Mouse (Mus musculus) left cerebral cortex, postnatal 4 days (tissue): ENCODE measurements around the gene Tmem258. TPM values are rescaled to one million over a fixed set of nuclear protein-coding genes. Genes with fewer than 3 reads are reported as not detected.

ENCODE experiments used
- DNase-seq: peaks from one replicate; pipeline ENCODE4 v3.0.0-alpha.2; 2022
- intact Hi-C: fragments of 180-260 bp; cut with DNase I; formaldehyde crosslinking; loops from one replicate; pipeline ENCODE4 v1.15.1; 2025
- total RNA-seq, 2 experiments: library from RNA; stranded (reverse); gene quantifications; 2 replicates each; pipeline ENCODE4 v1.2.3; 2021

Tmem258 gene
- total RNA-seq, 2 experiments from 2014 or later: 105 to 114 TPM

DNA sequence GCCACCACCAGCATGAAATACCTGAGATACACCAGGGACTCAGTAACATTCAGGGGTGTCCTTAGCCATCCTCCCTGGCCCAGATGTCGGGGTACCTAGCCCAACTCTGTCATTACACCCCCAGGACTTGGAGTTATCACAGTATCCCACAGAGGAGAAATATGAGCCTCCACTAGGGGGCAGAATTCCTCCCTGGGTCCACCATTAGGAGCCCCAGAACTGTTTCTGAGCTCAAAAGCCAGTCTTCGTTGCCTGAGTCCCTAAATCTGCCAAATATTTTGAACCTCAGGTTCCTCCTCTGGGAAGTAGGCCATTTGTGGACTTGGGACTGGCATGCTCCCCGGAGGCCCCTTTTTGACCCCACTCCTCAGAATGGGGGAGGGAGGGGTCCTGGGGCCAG is 15.3 kb downstream of the Tmem258 start:
- intact Hi-C loops: no loop called here
- DNase-seq: no peak

DNA sequence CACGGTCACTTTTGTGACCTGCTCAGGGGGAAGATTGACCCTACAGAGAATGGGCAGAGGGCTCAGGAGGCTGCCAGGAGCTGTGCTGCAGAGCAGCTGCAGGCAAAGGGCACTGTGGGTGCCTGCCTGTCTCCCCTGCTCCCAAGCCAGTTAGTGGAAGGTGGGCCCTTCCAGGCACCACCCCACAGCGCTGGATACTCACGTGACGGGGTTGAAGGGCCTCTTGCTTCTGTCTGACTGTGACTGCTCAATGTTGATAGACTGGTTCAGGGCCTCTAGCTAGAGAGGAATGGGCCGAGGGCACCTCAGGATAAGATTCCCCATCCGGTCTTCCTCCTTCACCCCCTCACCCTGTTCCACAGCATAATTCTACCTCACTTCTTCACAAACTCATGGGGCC is 15.8 kb downstream of the Tmem258 start:
- DNase-seq: no peak
- intact Hi-C loops: no loop called here

DNA sequence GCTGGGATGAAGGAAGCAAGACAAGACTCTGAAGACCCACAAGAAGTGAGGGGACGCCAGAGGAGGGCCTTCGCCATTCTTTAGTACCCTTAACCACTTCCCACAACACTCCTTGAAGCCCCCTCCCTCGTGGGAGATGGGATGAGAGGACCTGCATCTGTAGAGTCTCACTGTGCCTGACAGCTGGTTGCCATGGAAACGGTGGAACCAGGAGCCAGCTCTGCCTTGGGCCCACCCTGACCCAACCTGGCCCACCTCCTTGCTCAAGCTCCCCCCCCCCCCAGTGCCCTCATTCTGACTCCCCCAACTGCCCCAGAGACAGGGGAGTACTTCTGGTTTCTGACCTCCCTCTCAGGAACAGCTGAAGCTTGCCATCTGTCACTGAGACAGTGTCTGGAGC is 17.8 kb downstream of the Tmem258 start:
- intact Hi-C loops: no loop called here
- no peak for DNase-seq

DNA sequence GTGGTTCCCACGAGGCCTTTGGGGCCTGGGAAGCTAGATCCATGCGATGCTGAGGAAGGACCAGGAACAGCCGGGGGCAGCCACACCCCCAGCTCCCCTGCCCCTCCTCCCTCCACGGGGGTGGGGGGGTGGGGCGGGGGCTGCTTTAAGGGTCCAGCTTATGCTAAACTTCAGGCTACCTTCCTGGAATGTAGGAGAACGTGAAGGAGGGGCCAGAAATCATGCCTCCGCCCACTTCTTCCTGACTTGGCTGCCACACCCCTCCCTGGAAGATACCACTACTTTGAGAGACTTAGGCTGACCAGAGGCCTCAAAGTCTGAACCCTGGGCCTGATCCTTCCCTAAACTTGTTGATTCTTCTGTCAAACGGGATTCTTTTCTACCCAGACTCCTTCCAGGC is 18.8 kb downstream of the Tmem258 start:
- intact Hi-C loops: no loop called here
- no peak for DNase-seq

DNA sequence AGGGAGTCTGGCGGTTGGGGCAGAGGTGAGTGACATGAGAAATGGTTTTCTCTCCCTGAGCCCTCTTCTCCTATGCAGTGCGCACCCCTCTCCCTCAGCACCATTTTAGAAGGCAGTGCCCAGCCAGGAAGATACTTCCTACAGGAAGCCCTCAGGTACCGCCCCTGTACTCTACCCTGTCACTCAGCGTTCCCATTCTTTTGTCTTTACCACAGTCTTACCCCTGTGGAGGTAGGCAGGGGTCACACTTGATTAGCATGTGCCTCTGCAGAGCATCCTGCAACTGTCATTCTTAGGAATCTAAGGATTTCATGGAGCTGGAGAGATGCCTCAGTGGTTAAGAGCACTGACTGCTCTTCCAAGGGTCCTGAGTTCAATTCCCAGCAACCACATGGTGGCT is 19.7 kb downstream of the Tmem258 start:
- DNase-seq: no peak
- intact Hi-C loops: no loop called here

DNA sequence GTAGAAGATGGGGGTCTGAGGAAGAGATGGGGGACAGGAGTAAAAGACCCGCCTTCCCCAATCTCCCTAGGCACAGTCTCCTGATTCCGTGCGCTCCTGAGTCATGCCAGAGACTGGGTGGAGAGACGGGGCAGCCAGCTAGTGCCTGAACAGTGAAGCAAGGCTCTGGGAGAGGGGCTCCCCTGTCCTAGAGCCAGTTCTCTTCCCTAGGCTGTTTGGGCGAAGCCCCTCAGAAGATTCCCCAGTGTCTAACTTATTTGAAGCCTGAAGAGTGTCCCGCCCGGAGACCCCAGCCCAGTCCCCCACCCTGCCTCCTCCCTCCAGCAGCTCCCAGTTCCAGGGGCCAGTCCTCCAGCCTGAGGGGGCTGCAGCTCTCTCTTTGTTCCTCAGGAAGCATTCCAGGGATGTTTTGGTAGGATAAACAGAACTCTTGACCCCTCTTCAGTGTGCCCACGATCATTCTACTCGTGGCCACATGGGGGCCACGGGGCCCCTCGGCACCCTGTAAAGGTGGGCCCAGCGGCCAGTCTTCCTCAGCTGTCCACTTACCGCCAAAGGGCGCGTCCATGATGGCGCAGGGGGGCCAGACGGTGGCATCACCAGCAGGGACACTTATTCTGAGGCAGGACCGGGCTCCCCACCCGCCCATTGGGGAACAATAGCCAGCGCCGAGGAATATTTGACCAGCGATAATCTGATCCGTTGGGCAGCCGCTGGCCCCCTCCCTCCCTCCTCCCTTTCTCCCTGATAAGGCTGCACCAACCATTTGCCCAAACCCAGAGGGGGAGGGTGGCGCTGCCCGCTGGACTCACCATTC is 21.0 kb downstream of the Tmem258 start:
- DNase-seq: no peak
- intact Hi-C loops: no loop called here

DNA sequence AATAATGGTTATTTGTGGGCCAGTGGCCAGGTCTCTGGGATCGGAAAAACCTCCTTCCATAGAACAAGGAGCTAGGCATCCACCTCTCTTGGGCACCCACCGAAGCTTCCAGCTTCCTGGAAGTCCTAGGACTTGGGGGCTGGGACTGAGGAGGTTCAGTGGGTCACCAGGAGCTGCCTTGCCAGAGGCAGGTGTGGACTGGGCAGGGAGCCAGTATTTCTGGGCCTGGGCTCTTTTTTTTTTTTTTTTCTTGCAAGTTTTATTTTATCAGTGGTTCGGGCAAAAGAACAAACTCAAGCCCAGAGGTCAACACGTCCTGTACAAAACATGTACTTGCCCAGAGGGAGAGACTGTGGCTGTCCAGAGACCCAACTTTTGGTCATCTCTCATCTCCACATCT is 22.0 kb downstream of the Tmem258 start:
- DNase-seq: no peak
- intact Hi-C loops: no loop called here

DNA sequence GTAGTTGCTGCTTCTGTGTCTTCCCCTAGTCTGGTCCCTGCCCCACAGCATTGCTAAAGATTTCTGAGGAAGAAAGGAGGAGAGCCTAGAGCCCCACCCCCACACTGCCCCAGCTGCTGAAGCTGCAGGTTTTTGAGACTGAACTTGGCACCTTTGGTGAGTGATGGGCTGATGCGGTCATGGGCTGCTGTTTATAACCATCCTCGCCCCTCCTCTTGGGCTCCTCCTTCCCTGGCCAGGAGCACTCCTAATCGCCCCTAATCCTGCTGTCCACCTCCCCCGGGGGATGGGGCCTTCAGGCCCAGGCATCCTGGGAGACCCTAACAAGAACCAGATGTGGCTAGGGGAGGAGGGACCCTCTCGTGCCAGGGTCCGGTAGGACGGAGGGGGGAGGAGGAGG is 27.2 kb downstream of the Tmem258 start:
- intact Hi-C loops: no loop called here
- DNase-seq: no peak

DNA sequence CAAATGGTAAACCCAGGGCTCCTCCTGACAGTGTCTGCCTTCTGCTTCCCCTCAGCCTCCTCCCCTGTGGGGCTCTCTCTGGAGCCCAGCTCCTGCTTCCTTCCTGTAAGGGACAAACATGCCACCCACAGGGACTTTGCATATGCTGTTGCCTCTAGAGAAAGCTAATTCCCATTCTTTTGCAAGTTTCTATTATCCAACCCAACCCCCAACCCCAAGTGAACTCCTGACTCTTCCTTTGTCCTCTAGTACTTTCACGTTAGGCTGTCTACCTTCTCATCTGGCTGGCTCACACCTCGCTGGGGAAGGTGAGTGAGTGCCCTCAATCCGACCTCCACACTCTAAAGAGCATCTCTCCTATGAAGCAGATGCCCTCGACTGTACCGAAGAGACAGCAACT is 28.1 kb downstream of the Tmem258 start:
- no peak for DNase-seq
- intact Hi-C loops: no loop called here

DNA sequence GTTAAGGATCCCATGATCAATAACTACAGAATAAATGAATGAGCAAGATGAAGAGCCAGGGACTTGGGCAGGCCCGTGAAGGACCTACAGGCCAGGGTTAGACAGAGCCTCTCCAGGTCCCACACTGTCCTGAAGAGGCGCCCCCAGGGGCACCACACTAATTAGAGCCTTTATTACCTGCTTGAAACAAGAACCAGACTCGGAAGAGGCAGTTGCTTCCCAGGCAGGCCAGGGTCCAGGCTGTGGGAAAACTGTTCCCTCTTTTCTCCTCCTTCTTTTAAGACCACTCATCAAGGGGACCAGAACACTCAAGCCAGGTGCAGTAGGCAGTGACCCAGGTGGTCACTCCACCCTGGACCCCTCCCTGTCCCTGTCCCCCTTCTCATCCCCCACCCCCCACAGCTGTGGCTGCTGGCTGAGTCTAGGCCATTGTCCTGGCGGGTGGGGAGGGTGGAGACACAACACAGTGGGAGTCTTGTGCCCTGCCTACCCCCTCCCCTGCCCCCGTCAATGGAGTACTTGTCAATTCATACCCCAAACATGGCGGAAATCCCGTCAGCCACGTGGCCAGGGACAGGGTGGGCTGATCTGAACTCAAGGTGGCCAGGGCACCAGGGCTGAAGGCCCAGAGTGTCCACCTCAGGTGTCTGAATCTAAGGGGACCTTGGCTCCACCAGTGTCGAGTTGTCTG is 28.7 kb downstream of the Tmem258 start:
- DNase-seq: no peak
- intact Hi-C loops: no loop called here

DNA sequence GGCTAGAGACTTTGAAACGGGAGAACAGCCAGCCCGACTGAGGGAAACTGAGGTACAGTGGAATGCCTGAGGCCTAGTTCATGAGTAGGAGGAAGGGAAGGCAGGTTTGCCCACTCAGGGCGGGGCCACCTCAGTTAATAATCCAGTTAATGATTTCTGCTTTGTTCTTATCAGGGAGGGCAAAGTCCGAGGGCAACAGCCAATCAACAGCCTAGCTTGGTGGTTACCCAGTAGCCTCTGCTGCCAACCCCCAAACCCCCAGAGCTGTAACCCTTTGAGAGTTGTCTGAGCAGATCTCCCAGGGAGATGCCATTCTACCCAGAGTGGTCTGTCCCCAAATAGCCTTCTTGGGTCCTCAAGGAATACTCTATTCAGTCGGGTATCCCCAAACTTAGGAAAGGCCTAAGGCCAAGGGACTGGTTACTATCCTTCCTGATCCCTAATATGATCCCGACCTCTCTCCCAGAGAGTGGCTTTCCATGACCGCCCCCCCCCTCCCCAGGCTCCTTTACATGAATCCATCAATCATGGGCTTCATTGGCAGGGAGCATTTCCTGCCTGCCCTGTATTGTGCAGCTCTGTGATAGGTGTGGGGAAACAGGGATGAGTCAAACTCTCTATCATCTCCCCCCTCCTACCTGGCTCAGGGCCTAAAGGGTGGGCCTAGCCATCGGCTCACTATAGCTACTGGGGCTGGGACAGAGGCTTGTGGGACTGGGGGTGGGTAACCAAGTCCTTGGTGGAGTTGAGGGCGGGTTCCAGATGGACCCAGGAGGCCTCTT is 32.2 kb downstream of the Tmem258 start:
- intact Hi-C loops: no loop called here
- DNase-seq: no peak

DNA sequence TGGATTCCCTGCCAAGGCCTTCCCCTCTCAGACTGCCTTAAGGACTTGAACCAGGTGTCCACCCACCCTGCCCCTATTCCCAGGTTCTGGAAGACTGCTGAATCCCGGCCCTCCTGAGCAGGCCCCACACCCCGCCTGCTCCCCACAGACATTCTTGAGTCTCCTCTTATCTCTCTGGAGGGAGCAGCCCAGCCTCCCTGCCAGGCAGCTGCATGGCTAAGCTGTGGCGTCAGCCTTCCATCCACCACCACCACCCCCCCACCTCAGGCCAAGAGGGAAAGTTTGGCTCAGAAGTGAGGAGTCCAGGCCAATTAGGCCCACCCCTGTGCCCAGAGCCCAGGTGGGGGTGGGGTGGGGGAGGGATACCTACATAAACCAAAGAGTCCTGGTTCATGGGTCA is 34.7 kb downstream of the Tmem258 start:
- no peak for DNase-seq

DNA sequence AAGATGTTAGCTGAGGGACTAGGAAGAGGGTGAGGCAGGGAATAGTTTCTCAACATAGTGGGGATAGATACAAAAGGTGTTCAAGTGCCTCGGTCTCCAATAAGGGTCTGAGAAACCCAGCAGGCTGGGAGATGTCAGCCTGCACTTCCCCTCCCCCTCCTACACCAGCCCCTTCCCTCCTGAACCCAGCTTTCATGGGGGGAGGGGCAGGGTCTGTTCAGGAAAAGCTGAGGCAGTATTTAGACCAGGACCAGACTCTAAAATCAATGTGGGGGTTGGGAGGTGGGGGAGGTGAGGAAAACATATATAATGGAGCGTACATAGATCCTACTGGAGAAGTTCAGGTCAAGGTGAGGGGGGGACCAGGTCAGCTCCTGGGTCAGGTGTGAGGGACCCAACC is 35.6 kb downstream of the Tmem258 start:
- no peak for DNase-seq
- intact Hi-C loops: no loop called here

More for the DNA sequence above, 34.7 kb downstream of the Tmem258 start:
- intact Hi-C loops: no loop called here

DNA sequence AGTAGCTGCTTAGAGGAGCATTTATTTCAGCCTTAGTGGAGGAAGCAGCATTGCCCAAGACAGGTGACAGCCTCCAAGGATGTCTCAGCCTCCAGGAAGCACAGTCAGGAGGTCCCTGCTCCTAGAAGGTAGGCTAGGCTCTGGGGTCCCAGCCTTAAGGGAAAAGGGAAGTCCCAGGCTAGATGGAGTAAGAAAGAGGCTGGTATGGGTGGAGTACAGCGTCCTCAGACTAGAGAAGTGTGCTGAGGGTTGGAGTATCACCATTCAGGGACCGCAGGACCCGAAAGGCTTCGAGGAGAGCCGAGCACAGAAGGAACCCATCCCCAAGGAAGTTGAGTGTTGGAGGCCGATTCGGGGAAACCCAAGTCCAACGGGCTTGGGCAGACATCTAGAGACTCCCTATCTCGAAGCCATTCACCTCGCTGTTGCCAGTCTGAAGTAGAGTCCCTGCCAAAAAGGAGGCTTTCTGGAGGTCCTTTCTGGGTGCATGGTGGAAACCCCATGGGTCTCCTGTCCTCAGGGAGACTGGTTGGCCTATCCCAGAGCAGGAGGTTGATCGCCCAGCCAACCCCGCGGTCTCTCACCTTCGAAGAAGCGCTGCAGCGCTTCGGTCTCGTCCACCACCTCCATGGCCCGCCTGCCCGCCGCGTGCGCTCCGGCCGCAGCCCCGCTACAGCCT is 36.3 kb downstream of the Tmem258 start:
- intact Hi-C loops: no loop called here
- DNase-seq: no peak

DNA sequence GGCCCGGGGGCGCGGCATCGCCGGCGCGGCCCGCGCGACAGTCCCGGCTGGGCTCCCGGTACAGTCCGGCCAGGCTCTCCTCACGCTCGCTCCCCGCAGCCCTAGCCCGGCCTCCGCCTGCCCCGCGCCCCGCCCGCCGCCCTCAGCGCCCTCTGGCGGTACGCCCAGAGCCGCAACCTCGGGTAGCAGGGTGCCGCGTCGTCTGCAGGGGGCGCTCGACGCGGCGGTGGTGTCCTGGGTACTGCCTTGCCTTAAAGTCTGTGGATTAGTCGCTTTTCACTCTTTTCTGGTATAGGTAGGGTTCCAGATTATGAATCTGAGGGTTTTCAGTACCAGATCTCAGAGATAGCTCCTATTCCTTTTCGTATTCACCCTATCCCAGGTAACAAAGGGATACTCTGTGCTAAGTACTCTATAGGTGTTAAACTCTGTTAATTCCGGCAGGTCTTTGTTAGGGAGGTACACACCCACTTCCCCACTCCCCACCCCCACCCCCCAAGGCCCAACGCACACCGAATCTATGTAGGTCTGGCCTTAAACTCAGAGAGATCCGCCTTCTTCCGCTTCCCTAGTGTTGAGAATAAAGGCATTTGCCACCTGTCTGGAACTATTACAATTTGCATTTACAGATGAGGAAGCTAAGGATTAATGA is 37.0 kb downstream of the Tmem258 start, which contains the start of gene Myrf:
Gene Myrf (minus strand): TSS at position 95 of the 652 bp plus-strand sequence.
- intact Hi-C loops: no loop called here
- peak; percentile 76 for DNase-seq

DNA sequence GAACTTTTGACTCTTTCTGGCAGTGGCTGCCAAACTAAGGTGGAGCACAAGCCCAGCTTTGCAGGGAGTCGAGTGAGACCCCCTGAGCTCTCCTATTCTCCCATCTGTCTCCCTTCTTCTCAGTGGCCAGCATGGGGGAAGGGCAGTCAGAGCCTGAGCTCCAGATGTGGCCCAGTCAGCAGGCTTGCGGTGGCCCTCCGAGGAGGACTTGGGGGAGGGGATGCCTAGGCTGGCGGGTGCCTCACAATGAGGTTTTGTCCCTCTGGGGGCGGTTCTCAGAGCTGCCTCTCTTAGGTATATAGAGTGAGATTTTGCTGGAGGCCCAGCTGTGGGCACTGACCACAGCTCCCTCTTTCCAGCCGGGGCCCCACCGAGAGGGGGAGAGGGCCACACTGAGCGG is 39.1 kb downstream of the Tmem258 start:
- intact Hi-C loops: no loop called here
- no peak for DNase-seq

DNA sequence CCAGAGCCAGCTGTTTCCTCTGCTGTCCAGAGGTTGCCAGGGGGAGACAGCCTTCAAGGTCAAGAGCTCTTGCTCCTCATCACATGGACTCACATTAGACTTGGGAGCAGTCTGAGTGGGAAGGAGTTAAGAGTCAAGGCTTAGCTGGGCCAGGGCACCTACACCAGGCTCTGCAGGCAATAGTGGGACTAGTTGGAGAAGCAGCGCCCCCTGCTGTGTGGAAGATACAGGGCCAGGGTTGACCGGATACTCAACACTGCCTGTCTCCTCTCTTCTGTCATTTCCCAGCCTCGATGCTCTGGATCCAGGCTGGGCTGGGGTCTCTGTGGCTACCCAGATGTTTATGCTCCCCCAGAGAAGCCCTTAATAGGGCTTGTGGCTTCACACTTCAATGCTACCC is 40.4 kb downstream of the Tmem258 start:
- intact Hi-C loops: no loop called here
- peak; percentile 53 for DNase-seq

DNA sequence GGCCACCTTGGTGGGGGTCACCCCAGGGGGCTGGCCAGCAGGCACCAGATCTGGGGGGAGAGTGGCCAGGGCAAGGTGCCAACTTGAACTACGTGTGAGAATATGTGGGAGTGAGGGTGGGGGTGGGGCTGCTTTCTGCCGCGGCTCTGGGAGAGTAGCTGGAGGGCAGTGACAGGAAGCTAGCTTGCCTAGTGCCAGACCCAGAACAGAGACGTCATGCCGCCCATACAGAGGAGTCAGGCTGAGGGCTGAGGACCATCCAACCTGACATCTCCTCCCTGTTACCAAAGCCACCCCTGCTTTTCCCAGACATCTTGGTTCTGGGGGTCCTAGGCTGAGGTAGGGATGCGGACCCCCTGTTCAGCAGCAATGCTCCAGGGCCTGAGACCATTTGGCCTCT is 43.4 kb downstream of the Tmem258 start:
- intact Hi-C loops: no loop called here
- DNase-seq: no peak

DNA sequence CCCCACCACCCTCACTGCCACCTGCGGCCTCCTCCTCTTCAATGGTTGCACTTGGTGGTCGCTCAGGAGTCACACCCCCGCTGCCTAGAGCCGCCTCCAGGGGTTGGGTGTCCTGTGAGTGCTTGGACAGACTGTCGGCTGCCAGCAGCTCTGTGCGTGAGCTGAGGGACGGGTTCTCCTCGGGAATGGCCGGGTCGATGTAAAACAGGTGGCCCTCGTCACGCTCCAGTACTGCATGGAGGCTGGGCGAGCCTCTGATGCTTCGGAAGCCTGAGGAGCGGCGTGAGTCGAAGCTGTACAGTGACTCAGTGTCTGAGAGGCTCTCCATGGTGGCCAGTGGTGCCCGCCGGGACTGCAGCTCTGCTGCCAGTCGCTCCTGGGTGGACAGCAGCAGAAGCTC is 44.3 kb downstream of the Tmem258 start:
- no peak for DNase-seq
- intact Hi-C loops: no loop called here
